Mouse (Mus musculus) c-Kit-positive CD71-positive TER-119-negative erythroid progenitor cells, embryonic 14.5 days (primary cell): ENCODE results near the gene Rybp.
A peak's percentile ranks its signal among the peaks of the same experiment; 100 is the strongest.

Experiments
- DNase-seq: peaks from one replicate; pipeline ENCODE4 v3.0.0-alpha.2; 2013; ENCODE audit warnings: low read depth

The Rybp gene

DNA sequence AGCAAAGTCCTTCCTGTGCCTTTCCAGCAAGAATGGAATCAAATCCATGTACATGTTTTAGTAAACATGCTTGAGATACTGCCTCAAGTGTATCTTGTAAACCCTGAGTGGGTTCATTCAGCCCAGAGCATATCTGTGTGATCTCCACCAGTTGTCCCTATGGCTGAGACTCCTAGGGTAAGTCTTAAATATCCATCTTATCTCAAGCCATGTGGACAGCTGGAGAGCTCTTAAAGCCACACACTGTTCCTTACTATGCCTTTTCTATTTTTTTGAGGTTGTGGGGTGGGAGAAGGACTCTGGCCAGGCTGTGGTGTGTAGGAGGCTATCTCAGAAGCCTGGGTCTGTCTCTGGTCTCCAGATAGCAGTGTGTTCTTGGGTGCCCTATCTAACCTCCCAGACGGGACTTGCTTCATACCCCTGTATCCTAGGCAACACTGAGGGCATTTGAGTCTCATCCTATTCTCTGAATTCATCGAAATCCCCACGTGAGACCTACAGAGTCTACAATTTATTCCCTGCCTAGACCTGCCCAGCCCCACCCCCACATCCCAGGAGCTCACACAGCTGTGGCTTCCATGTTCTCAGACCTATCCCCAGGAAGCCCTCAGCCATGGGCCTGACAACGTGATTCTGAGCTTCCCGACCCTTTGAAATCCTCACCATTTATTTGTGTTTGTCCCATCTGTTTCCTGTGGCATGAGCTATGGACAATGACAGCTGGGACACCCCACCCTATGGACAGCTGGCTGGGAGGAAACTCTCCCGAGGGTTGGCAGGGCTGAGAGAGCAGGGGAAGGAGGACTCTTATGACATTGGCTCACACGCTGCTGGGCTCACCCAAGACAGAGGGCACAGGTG, 98.2 kb downstream of the Rybp start:
- peak; percentile 46 for DNase-seq

DNA sequence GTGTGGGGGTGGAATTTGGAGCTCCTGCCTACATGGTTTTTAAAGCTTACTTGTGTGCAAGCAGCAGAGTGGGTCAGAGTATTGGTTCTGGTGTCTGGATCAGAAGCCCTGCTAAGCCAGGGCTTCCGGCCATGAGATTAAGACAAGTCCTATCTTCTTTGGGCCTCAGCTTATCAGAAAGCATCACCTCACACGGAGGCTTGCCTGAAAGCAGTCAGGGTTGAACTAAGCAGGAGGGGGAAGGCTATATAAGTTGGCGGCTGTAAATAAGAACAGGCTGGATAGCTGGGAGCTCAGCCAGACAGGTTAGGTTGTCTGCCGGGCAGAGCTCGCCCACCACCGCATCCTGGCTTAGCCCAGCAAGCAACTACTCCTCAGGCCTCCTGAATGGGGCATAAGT, 99.5 kb downstream of the Rybp start:
- DNase-seq = no peak

- DNase-seq = no peak
These were observed 100.5 kb downstream of the Rybp start for GRCm38 (mm10) chr6:100186789-100187188.

GRCm38 (mm10) chr6:100185524-100185923, 101.8 kb downstream of the Rybp start:
- DNase-seq = no peak

DNA sequence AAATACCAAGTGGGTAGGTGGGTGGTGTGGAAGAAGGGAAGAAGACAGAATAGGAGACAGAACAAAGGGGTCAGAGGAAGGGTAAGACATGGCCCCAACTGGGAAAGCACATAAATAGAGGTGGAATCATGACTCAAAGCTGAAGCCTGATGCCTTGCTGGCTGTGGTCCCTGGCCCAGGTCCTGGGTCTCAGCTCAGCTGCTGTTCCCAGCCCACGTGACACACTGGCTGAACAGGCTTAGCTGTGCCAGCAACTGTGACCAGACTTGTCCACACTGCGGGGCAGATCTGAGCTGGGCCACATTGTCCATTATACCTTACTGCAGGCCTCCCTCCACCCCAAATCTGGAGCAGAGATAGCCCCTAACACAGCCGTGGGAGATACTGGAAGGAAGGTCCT, 103.9 kb downstream of the Rybp start:
- DNase-seq = no peak

- no peak for DNase-seq
These were observed 106.4 kb downstream of the Rybp start for GRCm38 (mm10) chr6:100180883-100181262.

- DNase-seq = no peak
These were observed 106.9 kb downstream of the Rybp start for GRCm38 (mm10) chr6:100180213-100180882.

DNA sequence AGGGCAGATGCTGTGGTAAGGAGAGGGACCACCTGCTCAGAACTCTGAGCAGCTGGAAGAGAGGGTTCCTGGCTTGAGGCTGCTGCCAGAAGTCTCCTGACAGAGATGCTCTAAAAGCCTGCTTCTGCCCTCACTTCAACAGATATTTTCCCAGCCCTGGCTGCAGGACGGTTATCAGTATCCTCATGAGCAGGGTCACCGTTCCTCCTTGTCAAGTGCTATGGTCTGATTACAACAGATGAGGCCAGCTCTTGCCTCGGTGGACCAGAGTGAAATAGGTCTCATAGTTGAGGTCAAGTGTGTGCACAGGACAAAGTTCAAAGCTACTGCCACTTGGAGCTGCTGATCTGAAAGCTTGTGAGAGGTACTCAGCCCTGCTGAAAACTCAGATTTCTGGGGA, 108.5 kb downstream of the Rybp start:
- DNase-seq = peak; percentile 46
